Mouse (Mus musculus): ENCODE data around the gene Elk3. TPM values are rescaled to one million over a fixed set of nuclear protein-coding genes. Genes with fewer than 3 reads are reported as not detected.
"Not testable (repeated sequence)": the region's sequence is repeated elsewhere in the genome, so short reads cannot be mapped to it uniquely, and the experiment has no call there.

Gene Elk3
- polyA plus RNA-seq (2015; fragmentation: Nextera tagmentation; extraction: Ambion mirVana) = 41.3 and 45.6 TPM in 2 replicates

GRCm38 (mm10) chr10:93310721-93311411 lies at the start of gene Elk3:
Elk3 (minus strand) TSS chr10:93311135.
- peak; percentile 89 for ATAC-seq (ENCODE audit: low FRiP score, low TSS enrichment)
- Histone ChIP-seq H3K36me3 (ENCODE audit: insufficient read depth, low read length) (no peaks in the 10 kb centered on the region), H3K27ac (ENCODE audit: low read length) (peak within 1 kb of the TSS; percentile 93), H3K4me3 (ENCODE audit: low read length) (peak within 1 kb of the TSS; percentile 77), H3K9me3 (ENCODE audit: low read length) (0 out of 2 replicates have a peak, but pooled peaks cover 3% of the 10 kb centered on the region), H3K9ac (replicated peaks; ENCODE audit: low read length) (peak within 1 kb of the TSS; percentile 89), H3K4me2 (replicated peaks; ENCODE audit: low read depth, low read length) (peak within 1 kb of the TSS; percentile 80), H3K27me3 (ENCODE audit: insufficient read depth, low read length) (no peaks in the 10 kb centered on the region), H3K4me1 (ENCODE audit: insufficient read depth, low read length) (peaks cover 22% of the 10 kb centered on the region)
- under 1% methylated on average over 44 of the region's 53 CpGs for WGBS

- Histone ChIP-seq H3K9me3 (ENCODE audit: low read length) (no peaks in the 10 kb centered on the region), H3K4me3 (ENCODE audit: low read length) (no peak overlapping the region), H3K4me2 (replicated peaks; ENCODE audit: low read depth, low read length) (no peak overlapping the region), H3K4me1 (ENCODE audit: insufficient read depth, low read length) (peaks cover 11% of the 10 kb centered on the region; the same call in 1 of the 2 replicates), H3K36me3 (ENCODE audit: insufficient read depth, low read length) (no peaks in the 10 kb centered on the region), H3K27ac (ENCODE audit: low read length) (peak overlapping the region; percentile 54; the same call in 1 of the 2 replicates), H3K9ac (replicated peaks; ENCODE audit: low read length) (no peak overlapping the region), H3K27me3 (ENCODE audit: insufficient read depth, low read length) (no peaks in the 10 kb centered on the region)
- 15% methylated on average over 3 of the region's 3 CpGs for WGBS
- ATAC-seq (ENCODE audit: low FRiP score, low TSS enrichment) = peak; percentile 44; the same call in 1 of the 2 replicates
Measured at GRCm38 (mm10) chr10:93360623-93361022, 49.7 kb upstream of the Elk3 start.

DNA sequence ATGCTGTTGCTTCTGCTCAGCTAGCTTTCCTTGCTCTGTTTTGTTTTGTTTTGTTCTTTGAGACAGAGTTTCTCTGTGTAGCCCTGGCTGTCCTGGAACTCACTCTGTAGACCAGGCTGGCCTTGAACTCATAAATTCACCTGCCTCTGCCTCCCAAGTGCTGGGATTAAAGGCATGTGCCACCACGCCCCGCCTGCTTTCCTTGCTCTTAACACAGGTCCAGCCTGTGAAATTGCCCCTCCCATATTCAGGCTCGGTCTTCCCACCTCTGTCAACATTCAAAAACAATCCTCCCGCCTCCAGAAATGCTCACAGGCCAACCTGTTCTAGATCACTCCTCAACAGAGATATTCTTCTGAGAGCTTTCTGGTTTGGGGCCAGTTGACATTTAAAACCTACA lies 49.3 kb upstream of the Elk3 start:
- not testable (repeated sequence) for H3K9ac ChIP-seq (replicated peaks; ENCODE audit: low read length); H3K36me3 ChIP-seq (ENCODE audit: insufficient read depth, low read length); H3K27me3 ChIP-seq (ENCODE audit: insufficient read depth, low read length); H3K9me3 ChIP-seq (ENCODE audit: low read length); ATAC-seq (ENCODE audit: low FRiP score, low TSS enrichment); H3K4me3 ChIP-seq (ENCODE audit: low read length); H3K27ac ChIP-seq (ENCODE audit: low read length); H3K4me2 ChIP-seq (replicated peaks; ENCODE audit: low read depth, low read length)
- WGBS = 60% methylated on average over 4 of the region's 4 CpGs
- peaks cover 13% of the 10 kb centered on the region; the same call in 1 of the 2 replicates for H3K4me1 ChIP-seq (ENCODE audit: insufficient read depth, low read length)

- Histone ChIP-seq H3K36me3 (ENCODE audit: insufficient read depth, low read length) (no peaks in the 10 kb centered on the region), H3K27me3 (ENCODE audit: insufficient read depth, low read length) (no peaks in the 10 kb centered on the region), H3K4me3 (ENCODE audit: low read length) (no peak overlapping the region), H3K4me2 (replicated peaks; ENCODE audit: low read depth, low read length) (no peak overlapping the region), H3K9ac (replicated peaks; ENCODE audit: low read length) (no peak overlapping the region), H3K27ac (ENCODE audit: low read length) (no peak overlapping the region), H3K4me1 (ENCODE audit: insufficient read depth, low read length) (peaks cover 15% of the 10 kb centered on the region; the same call in 1 of the 2 replicates), H3K9me3 (ENCODE audit: low read length) (no peaks in the 10 kb centered on the region)
- ATAC-seq (ENCODE audit: low FRiP score, low TSS enrichment) = no peak
- 76% methylated on average over 7 of the region's 7 CpGs for whole genome bisulfite sequencing
Measured at GRCm38 (mm10) chr10:93359339-93359863, 48.5 kb upstream of the Elk3 start.

DNA sequence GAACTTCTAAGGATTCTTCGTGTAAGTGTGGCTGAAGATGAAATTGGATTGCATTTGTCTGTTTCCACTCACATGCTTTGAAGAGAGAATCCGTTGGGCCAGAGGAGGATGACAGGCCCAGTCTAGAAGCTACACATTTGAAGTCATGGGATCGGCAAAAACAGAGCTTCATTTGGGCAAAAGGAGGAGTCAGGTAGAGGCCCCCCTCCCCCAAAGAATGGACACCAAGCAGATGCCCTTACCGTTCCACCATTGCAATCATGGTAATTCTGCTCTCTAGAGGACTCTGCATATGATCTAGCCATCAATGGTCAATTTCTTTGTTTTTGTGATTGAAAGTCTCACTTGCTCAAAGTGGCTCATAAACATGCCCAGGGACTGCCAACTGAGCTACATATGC lies 47.9 kb upstream of the Elk3 start:
- ATAC-seq (ENCODE audit: low FRiP score, low TSS enrichment) = no peak
- no peaks in the 10 kb centered on the region for H3K27me3 ChIP-seq (ENCODE audit: insufficient read depth, low read length)
- H3K4me1 ChIP-seq (ENCODE audit: insufficient read depth, low read length) = peaks cover 15% of the 10 kb centered on the region; the same call in 1 of the 2 replicates
- H3K4me3 ChIP-seq (ENCODE audit: low read length) = no peak overlapping the region
- no peak overlapping the region for H3K9ac ChIP-seq (replicated peaks; ENCODE audit: low read length)
- 89% methylated on average over 4 of the region's 4 CpGs for WGBS
- no peak overlapping the region for H3K27ac ChIP-seq (ENCODE audit: low read length)
- H3K36me3 ChIP-seq (ENCODE audit: insufficient read depth, low read length) = no peaks in the 10 kb centered on the region
- no peak overlapping the region for H3K4me2 ChIP-seq (replicated peaks; ENCODE audit: low read depth, low read length)
- no peaks in the 10 kb centered on the region for H3K9me3 ChIP-seq (ENCODE audit: low read length)

DNA sequence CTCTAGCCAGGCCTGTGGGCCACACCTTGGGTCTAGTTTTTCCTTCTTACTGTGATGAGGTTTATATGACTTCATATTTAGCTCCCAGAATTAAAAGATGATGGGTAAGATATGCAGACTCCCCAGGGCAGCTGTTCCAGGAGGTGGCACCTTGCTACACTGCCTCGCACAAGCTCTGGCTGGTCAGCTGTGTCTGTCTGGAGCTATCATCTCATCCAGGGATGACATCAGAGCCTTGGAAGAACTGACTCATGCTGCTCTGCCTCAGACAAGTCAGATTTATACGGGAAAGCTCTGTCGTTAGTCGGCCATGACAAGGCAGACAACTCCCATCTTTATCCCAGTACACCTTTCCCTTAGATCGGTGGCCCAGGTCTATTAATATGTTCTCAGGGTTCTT lies 46.2 kb upstream of the Elk3 start:
- Histone ChIP-seq H3K4me1 (ENCODE audit: insufficient read depth, low read length) (peaks cover 15% of the 10 kb centered on the region; the same call in 1 of the 2 replicates), H3K9ac (replicated peaks; ENCODE audit: low read length) (no peak overlapping the region), H3K4me3 (ENCODE audit: low read length) (no peak overlapping the region), H3K36me3 (ENCODE audit: insufficient read depth, low read length) (no peaks in the 10 kb centered on the region), H3K27ac (ENCODE audit: low read length) (no peak overlapping the region), H3K9me3 (ENCODE audit: low read length) (no peaks in the 10 kb centered on the region), H3K27me3 (ENCODE audit: insufficient read depth, low read length) (no peaks in the 10 kb centered on the region), H3K4me2 (replicated peaks; ENCODE audit: low read depth, low read length) (no peak overlapping the region)
- WGBS = 68% methylated on average over 5 of the region's 5 CpGs
- ATAC-seq (ENCODE audit: low FRiP score, low TSS enrichment) = no peak

DNA sequence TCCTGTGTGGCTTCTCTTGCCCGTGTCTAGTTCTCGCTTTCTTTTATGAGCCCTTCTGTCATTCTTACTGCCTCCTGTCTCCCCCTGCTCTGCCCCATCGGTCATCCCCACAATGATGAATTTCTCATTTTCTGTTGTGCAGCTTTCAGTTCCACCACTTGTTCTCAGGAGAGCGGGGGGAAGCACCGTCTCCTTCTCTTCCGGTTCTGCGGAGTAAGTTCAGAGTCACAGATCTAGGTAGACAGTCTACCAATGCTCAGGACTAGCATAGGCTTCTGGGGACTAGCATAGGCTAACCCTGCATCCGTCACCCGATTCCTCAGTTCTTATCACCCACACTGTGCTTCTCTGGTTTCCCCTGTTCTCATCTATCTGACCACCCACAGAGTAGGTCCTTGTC lies 45.2 kb upstream of the Elk3 start:
- peaks cover 14% of the 10 kb centered on the region; the same call in 1 of the 2 replicates for H3K4me1 ChIP-seq (ENCODE audit: insufficient read depth, low read length)
- no peak; the same call in 1 of the 2 replicates for ATAC-seq (ENCODE audit: low FRiP score, low TSS enrichment)
- H3K9me3 ChIP-seq (ENCODE audit: low read length) = no peaks in the 10 kb centered on the region
- H3K4me3 ChIP-seq (ENCODE audit: low read length) = no peak overlapping the region
- no peaks in the 10 kb centered on the region for H3K36me3 ChIP-seq (ENCODE audit: insufficient read depth, low read length)
- no peak overlapping the region for H3K9ac ChIP-seq (replicated peaks; ENCODE audit: low read length)
- WGBS = 62% methylated on average over 9 of the region's 9 CpGs
- no peaks in the 10 kb centered on the region for H3K27me3 ChIP-seq (ENCODE audit: insufficient read depth, low read length)
- no peak overlapping the region for H3K27ac ChIP-seq (ENCODE audit: low read length)
- H3K4me2 ChIP-seq (replicated peaks; ENCODE audit: low read depth, low read length) = no peak overlapping the region

GRCm38 (mm10) chr10:93355276-93355927 lies 44.5 kb upstream of the Elk3 start:
- no peak for ATAC-seq (ENCODE audit: low FRiP score, low TSS enrichment)
- H3K4me2 ChIP-seq (replicated peaks; ENCODE audit: low read depth, low read length) = no peak overlapping the region
- no peak overlapping the region for H3K9ac ChIP-seq (replicated peaks; ENCODE audit: low read length)
- no peak overlapping the region for H3K4me3 ChIP-seq (ENCODE audit: low read length)
- peaks cover 11% of the 10 kb centered on the region; the same call in 1 of the 2 replicates for H3K4me1 ChIP-seq (ENCODE audit: insufficient read depth, low read length)
- WGBS = 57% methylated on average over 8 of the region's 8 CpGs
- no peaks in the 10 kb centered on the region for H3K9me3 ChIP-seq (ENCODE audit: low read length)
- H3K36me3 ChIP-seq (ENCODE audit: insufficient read depth, low read length) = no peaks in the 10 kb centered on the region
- H3K27me3 ChIP-seq (ENCODE audit: insufficient read depth, low read length) = no peaks in the 10 kb centered on the region
- H3K27ac ChIP-seq (ENCODE audit: low read length) = 0 out of 2 replicates have a peak overlapping the region, but pooled peaks have one; percentile 8

DNA sequence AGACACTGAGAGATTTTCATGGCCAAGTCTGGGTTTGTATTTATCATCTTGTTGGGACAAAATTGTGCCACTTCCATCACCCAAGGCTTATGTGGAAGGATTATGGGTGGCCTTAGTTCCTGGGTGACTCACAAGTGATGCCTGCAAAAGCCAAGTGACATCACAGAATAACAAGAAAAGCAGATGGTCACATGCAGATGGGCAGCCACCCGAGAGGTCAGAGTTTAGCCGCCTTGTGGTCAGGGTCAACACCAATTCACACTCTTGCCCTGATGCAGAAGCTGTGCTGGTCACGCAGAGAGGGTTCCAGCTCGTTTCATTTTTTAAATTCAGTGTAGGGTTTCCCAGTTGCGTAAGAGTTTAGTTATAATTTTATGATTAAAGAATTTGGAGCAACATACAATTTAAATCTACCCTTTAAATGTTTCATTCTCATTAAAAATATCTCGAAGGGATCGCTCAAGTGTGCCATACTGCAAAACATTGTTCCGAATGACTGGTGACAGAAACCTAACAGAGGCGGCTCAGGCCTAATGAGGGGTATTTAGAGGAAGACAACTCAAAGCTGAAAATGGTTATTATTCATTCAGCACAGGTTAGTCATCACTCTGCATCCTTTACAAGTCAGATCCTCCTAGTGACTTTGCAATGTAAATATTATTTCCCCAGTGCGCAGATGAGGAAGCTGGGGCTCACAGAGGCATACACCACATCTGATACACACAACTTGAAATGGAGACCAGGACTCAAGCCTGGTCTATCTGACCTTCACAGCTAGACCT lies 42.8 kb upstream of the Elk3 start:
- no peaks in the 10 kb centered on the region for H3K27me3 ChIP-seq (ENCODE audit: insufficient read depth, low read length)
- H3K4me2 ChIP-seq (replicated peaks; ENCODE audit: low read depth, low read length) = no peak overlapping the region
- no peak overlapping the region for H3K27ac ChIP-seq (ENCODE audit: low read length)
- H3K9ac ChIP-seq (replicated peaks; ENCODE audit: low read length) = no peak overlapping the region
- WGBS = 69% methylated on average over 10 of the region's 10 CpGs
- H3K4me3 ChIP-seq (ENCODE audit: low read length) = no peak overlapping the region
- ATAC-seq (ENCODE audit: low FRiP score, low TSS enrichment) = no peak
- peaks cover 11% of the 10 kb centered on the region; the same call in 1 of the 2 replicates for H3K4me1 ChIP-seq (ENCODE audit: insufficient read depth, low read length)
- H3K36me3 ChIP-seq (ENCODE audit: insufficient read depth, low read length) = no peaks in the 10 kb centered on the region
- H3K9me3 ChIP-seq (ENCODE audit: low read length) = no peaks in the 10 kb centered on the region

Measured in kidney, embryonic 16.5 days (tissue).